Mouse (Mus musculus) B cell, adult 2 months (primary cell): Measurements from ENCODE around the gene Smdt1.
A peak's percentile ranks its signal among the peaks of the same experiment; 100 is the strongest.
"Not testable (repeated sequence)": the region's sequence is repeated elsewhere in the genome, so short reads cannot be mapped to it uniquely, and the experiment has no call there.

Source experiments
- DNase-seq, 2 experiments: peaks; one replicate each; pipeline ENCODE4 v3.0.0; 2022

Gene Smdt1

GRCm38 (mm10) chr15:82343368-82344287, 4.9 kb downstream of the Smdt1 start:
- DNase-seq, result no peak

DNA sequence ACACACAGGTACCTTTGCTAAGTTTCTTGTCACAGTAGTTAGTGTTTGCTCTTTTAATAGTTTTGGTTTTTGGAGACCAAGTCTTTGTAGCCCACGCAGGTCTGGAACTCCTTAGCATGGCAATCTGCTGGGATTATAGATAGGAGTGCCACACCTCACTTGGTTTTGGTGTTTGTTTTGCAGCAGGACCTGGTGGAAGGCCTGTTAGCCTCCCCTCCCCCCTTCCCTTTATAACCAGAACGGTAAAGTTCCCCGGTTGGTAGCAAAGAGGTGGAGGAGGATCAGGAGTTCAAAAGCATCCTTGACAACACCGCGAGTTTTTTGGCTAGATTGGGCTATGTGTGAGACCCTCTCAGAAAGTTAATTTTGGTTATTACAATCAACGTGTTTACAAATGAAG, 6.2 kb downstream of the Smdt1 start:
- no peak for DNase-seq

DNA sequence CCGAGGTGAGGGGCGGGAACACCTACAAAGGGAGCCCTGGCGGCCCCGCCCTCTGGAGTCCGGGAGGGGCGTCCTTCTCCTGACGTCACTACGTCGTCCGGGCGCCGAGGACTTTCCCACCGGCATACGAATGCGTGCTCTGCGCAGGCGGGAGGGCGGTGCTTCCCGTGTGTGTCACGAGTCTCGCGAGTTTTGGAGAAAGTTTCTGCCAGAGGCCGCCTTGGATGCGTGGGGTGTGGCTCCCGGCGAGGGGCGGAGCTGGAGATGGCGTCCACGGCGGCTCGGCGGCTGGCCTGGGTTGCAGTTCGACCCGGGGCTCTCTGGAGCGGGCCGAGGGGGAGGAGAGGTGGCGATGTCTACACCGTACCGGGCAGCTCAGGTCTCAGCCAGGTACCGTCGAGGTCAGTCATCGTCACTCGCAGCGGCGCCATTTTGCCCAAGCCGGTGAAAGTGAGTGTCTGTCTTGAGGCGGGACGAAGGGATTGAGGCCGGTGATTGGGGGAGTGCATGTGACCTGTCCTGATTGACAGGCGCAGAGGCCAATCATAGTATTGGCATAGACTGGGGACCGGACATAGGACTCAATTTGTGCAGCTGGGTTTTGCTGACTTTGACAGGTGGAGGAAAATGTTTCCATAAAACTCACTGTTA, 7.2 kb downstream of the Smdt1 start:
- peak; percentile 97 to 98 for DNase-seq

GRCm38 (mm10) chr15:82346580-82347302, 8.0 kb downstream of the Smdt1 start:
- DNase-seq, result no peak

- DNase-seq, result no peak
Measured at GRCm38 (mm10) chr15:82347303-82347676, 8.5 kb downstream of the Smdt1 start.

DNA sequence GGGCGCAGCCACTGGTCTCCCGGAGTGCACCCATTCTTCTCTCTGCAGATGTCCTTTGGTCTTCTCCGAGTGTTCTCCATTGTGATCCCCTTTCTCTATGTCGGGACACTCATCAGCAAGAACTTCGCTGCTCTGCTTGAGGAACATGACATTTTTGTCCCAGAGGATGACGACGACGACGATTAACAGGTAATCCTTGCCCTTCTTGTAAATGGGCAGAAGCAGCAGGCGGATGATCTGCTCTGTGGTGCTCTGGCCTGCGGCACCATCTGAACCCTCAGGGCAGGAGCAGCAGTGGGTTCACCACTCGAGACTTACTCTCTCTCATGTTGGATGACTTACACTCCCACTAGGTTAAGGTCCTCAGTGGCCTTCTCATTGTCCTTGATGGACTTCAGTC, 9.1 kb downstream of the Smdt1 start:
- DNase-seq, result no peak

DNA sequence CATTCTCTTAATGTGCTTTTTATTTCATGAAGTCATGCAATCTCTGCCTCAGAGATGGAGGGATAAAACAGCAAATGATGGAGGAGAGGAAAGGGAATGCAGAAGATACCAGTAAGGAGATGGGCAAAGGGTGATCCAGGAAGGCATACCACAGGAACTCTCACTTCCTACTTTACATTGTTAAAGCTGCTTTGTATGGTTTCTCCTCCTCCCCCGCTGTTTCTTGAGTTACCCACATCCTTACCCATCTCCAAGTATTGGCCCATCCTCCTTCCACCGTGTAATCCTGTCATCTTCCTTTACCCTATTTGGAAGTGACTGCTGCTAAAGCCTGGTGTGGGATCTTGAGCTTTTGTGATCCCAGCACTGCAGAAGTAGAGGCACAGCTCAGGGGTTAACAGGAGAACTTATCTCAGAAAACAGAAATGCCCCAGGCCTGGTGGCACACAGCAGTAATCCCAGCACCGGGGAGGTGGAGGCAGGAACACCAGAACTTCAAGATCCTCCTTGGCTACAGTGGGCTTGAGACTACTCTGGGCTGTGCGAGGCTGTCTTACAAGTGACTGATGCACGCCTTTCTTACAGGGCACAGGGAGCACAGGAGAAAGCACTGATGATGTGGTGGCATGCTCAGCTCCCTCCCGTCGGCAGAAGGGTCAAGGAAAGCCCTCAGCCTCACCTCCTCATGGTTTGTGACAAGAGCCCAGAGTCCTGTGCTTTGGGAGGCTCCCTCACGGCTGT, 9.7 kb downstream of the Smdt1 start:
- DNase-seq, result no peak

DNA sequence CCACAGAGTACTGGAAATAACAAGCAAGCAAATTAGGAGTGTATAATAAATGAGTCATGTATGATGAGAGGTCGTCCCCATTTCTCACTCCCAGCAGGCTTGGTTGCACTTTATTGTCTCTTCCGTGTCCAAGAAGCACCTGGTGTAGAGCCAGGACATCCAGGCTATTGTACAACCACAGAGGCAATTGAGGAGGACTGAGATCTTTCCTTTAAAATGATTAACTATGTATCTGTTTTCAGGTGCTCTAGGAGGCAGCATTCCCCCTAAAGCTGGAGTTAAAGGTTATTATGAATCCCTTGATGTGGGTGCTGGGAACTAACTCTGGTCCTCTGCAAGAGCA, 10.2 kb downstream of the Smdt1 start:
- DNase-seq, result no peak

- no peak for DNase-seq
Measured at GRCm38 (mm10) chr15:82350349-82350748, 11.6 kb downstream of the Smdt1 start.

DNA sequence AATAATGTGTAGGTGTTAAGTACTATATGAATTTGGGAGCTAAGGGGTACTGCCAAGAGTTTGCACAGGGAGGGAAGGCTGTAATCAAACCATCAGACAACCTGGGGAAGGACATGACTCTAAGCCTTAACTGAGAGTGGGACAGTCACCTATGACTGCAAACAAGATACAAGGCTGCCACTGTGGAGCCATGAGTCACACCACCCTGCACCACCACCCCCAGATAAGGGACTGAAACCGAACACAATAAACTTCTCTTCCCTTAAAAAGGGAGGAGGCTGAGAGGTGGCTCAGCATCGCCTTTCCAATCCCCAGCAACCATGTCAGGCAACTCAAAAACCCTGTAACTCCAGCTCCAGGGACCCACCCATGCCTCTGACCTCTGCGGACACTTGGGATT, 12.7 kb downstream of the Smdt1 start:
- no peak for DNase-seq

- no peak for DNase-seq
Measured at GRCm38 (mm10) chr15:82353078-82353744, 14.5 kb downstream of the Smdt1 start.

GRCm38 (mm10) chr15:82353745-82354113, 15.0 kb downstream of the Smdt1 start:
- DNase-seq, result no peak

DNA sequence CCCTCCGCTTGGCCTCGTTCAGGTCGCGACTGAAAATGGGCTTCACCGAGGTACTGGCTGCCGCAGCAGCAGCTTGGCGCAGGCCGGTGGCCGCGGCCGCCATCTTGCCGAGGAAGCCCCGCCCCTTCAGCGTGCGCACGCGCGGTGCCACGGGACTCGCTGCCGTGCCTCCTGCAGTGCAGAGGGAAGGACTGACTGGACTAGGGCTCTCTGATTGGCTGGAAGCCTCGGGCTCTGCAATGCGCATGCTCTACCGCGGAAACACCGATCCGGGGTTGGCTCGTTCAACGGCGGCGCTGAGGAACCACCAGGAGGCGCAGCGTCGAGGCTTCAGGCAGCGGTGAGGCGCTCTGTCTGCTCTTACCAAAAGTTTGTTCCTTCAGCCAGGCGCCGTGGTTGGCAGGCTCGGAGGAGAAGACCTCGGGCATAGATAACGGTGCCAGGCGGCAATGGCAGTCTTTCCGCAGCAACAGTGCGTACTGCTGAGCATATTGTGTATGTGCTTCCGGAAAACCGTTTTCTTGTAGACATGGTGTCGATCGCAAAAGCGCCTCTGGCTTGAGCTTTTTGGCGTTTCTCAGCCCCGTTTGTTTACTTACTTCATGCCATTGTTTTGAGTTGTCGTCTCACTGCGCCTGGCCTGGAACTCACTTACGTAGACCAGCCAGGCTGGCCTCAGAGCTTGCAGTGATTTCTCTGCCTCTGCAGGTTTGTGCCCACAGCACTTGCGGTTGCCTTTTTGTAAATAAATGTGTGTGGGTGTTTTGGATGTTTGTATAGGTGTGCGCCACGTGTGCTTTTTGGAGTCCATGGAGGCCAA, 15.6 kb downstream of the Smdt1 start, which contains the start of gene Ndufa6:
Gene Ndufa6, minus strand, starts transcription at position 197 of the 820 bp plus-strand sequence.
- DNase-seq, result peak; percentile 97 to 98

DNA sequence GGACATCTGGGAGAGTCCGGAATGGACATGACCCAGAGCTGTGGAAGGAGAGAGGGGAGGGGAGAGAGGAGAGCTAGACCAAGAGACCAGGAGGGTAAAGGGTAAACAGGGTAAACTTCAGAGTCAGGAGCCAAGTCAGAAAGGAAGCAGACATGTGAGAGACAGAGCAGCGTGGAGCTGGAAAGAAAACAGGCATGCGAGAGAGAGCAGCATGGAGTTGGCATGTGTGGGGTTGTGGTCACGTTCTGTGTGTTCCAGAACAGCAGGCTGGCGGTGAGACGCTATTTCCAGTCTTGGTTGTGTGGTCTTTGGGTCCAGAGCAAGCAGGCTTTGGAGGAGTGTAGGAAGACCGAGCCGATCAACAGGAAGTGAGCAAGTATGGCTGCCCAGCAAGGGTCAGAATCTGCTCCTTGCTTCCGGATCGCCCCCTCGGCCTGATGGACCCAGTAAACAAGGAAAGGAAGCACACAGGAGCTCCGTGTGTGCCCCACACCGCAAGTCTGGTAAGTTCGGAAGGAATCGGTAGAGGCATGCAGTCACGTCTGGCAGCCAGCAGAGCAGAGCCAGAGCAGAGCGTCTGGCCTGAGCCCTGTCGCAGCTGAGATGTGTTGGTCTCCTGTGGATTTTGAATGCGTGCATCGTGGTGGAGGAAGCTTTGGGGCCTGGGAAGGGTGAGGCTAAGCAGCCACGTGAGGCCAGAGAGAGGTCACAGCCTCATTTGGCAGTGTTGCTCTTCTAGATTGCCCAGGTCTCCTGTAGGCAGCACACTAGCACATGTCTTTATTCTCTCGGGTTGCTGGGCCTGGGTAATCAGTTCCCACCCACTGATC, 19.9 kb downstream of the Smdt1 start:
- no peak for DNase-seq

DNA sequence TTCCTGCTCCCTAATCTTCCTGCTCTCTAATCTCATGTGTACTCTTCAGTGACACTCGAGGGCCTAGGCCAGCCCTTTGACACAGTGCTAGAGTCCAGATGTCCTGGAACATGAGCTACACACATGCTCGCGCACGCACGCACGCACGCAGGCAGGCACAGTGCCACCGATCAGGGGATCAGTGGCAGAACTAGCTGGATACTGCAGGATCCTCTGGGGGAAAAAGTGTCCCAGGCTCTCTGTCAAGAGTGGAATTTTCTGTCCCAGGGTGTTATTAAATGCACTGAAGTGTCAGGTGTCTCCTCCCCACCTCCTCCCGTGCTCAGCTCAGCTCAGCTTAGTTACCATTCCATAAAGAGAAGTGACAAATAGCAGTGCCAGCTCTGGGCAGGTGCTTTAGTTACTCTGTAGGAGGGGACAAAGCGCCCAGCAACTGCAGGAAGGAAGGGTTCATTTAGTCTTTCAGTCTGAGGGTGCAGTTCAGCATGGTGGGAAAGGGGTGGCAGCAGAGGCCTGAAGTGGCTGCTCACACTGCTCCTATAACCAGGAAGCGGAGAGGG, 22.8 kb downstream of the Smdt1 start:
- DNase-seq, result no peak

- DNase-seq, result no peak
Measured at GRCm38 (mm10) chr15:82362234-82362633, 23.5 kb downstream of the Smdt1 start.

- DNase-seq, result not testable (repeated sequence)
Measured at GRCm38 (mm10) chr15:82363801-82364200, 25.0 kb downstream of the Smdt1 start.

DNA sequence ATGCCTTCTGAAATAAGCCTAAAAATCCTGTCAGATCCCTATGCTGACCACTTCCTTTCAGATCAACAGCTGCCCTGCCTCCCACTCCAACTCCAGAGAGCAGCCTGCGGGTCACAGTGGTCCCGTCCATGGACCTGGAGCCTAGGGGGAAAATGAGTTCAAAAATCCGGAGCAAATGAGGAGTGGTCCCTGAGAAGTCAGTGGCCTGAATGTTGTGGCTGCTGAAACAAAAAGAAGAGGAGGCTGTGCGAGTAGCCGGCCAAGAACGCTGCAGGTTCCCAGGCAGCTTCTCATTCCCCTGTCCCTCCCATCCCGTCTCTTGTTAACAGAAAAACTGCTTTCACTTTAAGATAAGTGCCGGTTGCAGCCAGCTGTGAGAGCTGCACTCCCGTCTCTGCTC, 25.8 kb downstream of the Smdt1 start:
- not testable (repeated sequence) for DNase-seq

GRCm38 (mm10) chr15:82368146-82368545, 29.4 kb downstream of the Smdt1 start:
- no peak for DNase-seq

- no peak for DNase-seq
Measured at GRCm38 (mm10) chr15:82368851-82369250, 30.1 kb downstream of the Smdt1 start.
